Mouse (Mus musculus) urinary bladder, postnatal 14 days (tissue): Measurements from ENCODE around the gene Ush2a.

ENCODE experiments used
- DNase-seq: peaks from one replicate; pipeline ENCODE4 v3.0.0; 2021; ENCODE audit warnings: low spot score

Ush2a gene

GRCm38 (mm10) chr1:188668513-188668912 is 406.7 kb downstream of the Ush2a start:
- no peak for DNase-seq

- no peak for DNase-seq
These were observed 411.0 kb downstream of the Ush2a start for GRCm38 (mm10) chr1:188672871-188673270.

GRCm38 (mm10) chr1:188674640-188675510 is 413.1 kb downstream of the Ush2a start:
- no peak for DNase-seq

GRCm38 (mm10) chr1:188675511-188675863 is 413.7 kb downstream of the Ush2a start:
- no peak for DNase-seq

- no peak for DNase-seq
These were observed 416.4 kb downstream of the Ush2a start for GRCm38 (mm10) chr1:188678189-188678588.

- DNase-seq: no peak
These were observed 424.5 kb downstream of the Ush2a start for GRCm38 (mm10) chr1:188686362-188686761.

- no peak for DNase-seq
These were observed 434.5 kb downstream of the Ush2a start for GRCm38 (mm10) chr1:188696295-188696694.

GRCm38 (mm10) chr1:188708176-188708575 is 446.4 kb downstream of the Ush2a start:
- DNase-seq: no peak

GRCm38 (mm10) chr1:188708694-188709093 is 446.9 kb downstream of the Ush2a start:
- DNase-seq: no peak

GRCm38 (mm10) chr1:188714131-188714530 is 452.3 kb downstream of the Ush2a start:
- no peak for DNase-seq

- no peak for DNase-seq
These were observed 453.1 kb downstream of the Ush2a start for GRCm38 (mm10) chr1:188714941-188715340.

- DNase-seq: no peak
These were observed 455.1 kb downstream of the Ush2a start for GRCm38 (mm10) chr1:188716886-188717285.

GRCm38 (mm10) chr1:188725122-188725995 is 463.5 kb downstream of the Ush2a start:
- DNase-seq: no peak

- DNase-seq: no peak
These were observed 465.1 kb downstream of the Ush2a start for GRCm38 (mm10) chr1:188726937-188727336.

- DNase-seq: no peak
These were observed 466.8 kb downstream of the Ush2a start for GRCm38 (mm10) chr1:188728625-188729024.

GRCm38 (mm10) chr1:188729179-188729578 is 467.4 kb downstream of the Ush2a start:
- DNase-seq: no peak

GRCm38 (mm10) chr1:188734741-188735266 is 473.0 kb downstream of the Ush2a start:
- DNase-seq: no peak

GRCm38 (mm10) chr1:188742971-188743370 is 481.1 kb downstream of the Ush2a start:
- DNase-seq: no peak

GRCm38 (mm10) chr1:188755031-188755430 is 493.2 kb downstream of the Ush2a start:
- DNase-seq: no peak

GRCm38 (mm10) chr1:188760515-188760914 is 498.7 kb downstream of the Ush2a start:
- DNase-seq: no peak

GRCm38 (mm10) chr1:188762463-188762862 is 500.6 kb downstream of the Ush2a start:
- DNase-seq: no peak

- DNase-seq: no peak
These were observed 501.9 kb downstream of the Ush2a start for GRCm38 (mm10) chr1:188763761-188764160.

- no peak for DNase-seq
These were observed 509.0 kb downstream of the Ush2a start for GRCm38 (mm10) chr1:188770828-188771227.
